Mouse (Mus musculus) hindbrain, embryonic 10.5 days (tissue): ENCODE results near the gene Ascl5. TPM values are rescaled to one million over a fixed set of nuclear protein-coding genes. Genes with fewer than 3 reads are reported as not detected.

ENCODE experiments used
- DNase-seq: peaks from one replicate; pipeline ENCODE4 v3.0.0-alpha.2; 2017; ENCODE audit warnings: low spot score
- H3K27ac ChIP-seq: fragments of 300-500 bp; sonication (generic); 2 replicates; pipeline ENCODE4 v1.5.1; 2016; ENCODE audit warnings: mild to moderate bottlenecking, moderate library complexity
- H3K27me3 ChIP-seq: fragments of 300-500 bp; sonication (generic); 2 replicates; pipeline ENCODE4 v1.6.1; 2016; ENCODE audit warnings: mild to moderate bottlenecking; ENCODE audit not compliant: poor library complexity, insufficient read depth, severe bottlenecking
- H3K36me3 ChIP-seq: fragments of 300-500 bp; sonication (generic); 2 replicates; pipeline ENCODE4 v1.6.1; 2016; ENCODE audit warnings: mild to moderate bottlenecking, moderate library complexity
- H3K4me1 ChIP-seq: fragments of 300-500 bp; sonication (generic); replicated peaks from 2 replicates; pipeline ENCODE4 v1.6.1; 2016; ENCODE audit warnings: mild to moderate bottlenecking
- H3K4me3 ChIP-seq: fragments of 300-500 bp; sonication (generic); 2 replicates; pipeline ENCODE4 v1.5.1; 2016; ENCODE audit warnings: mild to moderate bottlenecking, moderate library complexity
- H3K9me3 ChIP-seq: fragments of 300-500 bp; sonication (generic); 2 replicates; pipeline ENCODE4 v1.6.1; 2016; ENCODE audit warnings: mild to moderate bottlenecking, moderate library complexity
- WGBS: fragments of 180-500 bp; shearing (Covaris S2); methylation state at CpG from one replicate; pipeline ENCODE4 v1.1.7; 2016; 5-methylcytosine and 5-hydroxymethylcytosine counted together
- polyA plus RNA-seq: library from polyadenylated mRNA; unstranded; fragments of >200 nt; fragmentation: Nextera tagmentation; extraction: Ambion mirVana; gene quantifications from 2 replicates; pipeline ENCODE4 v1.2.1, GENCODE M21; 2016

Ascl5 gene
- polyA plus RNA-seq, 1 experiment from 2014 or later = not detected

GRCm38 (mm10) chr1:136094807-136095206 is 44.2 kb downstream of the Ascl5 start:
- H3K4me1 ChIP-seq = peaks cover 6% of the 10 kb centered on the region; the same call in 1 of the 2 replicates
- no peak for DNase-seq
- H3K9me3 ChIP-seq = no peaks in the 10 kb centered on the region
- H3K27me3 ChIP-seq = no peaks in the 10 kb centered on the region; the same call in 1 of the 2 replicates
- no peak overlapping the region for H3K27ac ChIP-seq
- WGBS = 79% methylated on average over 5 of the region's 5 CpGs
- no peaks in the 10 kb centered on the region for H3K36me3 ChIP-seq
- no peak overlapping the region for H3K4me3 ChIP-seq

Other genes with a start within 250 kb of the Ascl5 start
- gene Lad1, start 232.2 kb upstream of the Ascl5 start, polyA plus RNA-seq = 1.0 and 3.9 TPM in 2 replicates
- gene Tnnt2, start 214.4 kb upstream of the Ascl5 start, polyA plus RNA-seq = 0.35 and 2.9 TPM in 2 replicates
- gene Pkp1, start 131.6 kb upstream of the Ascl5 start, polyA plus RNA-seq = 0.20 TPM in 1 of 2 replicates, not detected in the other
- 0.09 TPM in 1 of 2 replicates, not detected in the other for gene Igfn1, start 44.5 kb upstream of the Ascl5 start, polyA plus RNA-seq
- gene Tmem9, start 42.7 kb upstream of the Ascl5 start, polyA plus RNA-seq = 148 and 161 TPM in 2 replicates
- gene Cacna1s, start 1.9 kb downstream of the Ascl5 start, polyA plus RNA-seq = 0.07 and 0.47 TPM in 2 replicates
- gene Kif21b, start 80.6 kb downstream of the Ascl5 start, polyA plus RNA-seq = 6.6 and 15.5 TPM in 2 replicates
- gene Mroh3, start 162.0 kb downstream of the Ascl5 start, polyA plus RNA-seq = 0.40 and 0.47 TPM in 2 replicates
- gene Inava, start 183.5 kb downstream of the Ascl5 start, polyA plus RNA-seq = 19.8 and 25.6 TPM in 2 replicates
- not detected in 2 replicates for gene Gpr25, start 210.1 kb downstream of the Ascl5 start, polyA plus RNA-seq